Comparison of ENCODE assay signal across 21 mouse cellular contexts in the genomic region with DNA sequence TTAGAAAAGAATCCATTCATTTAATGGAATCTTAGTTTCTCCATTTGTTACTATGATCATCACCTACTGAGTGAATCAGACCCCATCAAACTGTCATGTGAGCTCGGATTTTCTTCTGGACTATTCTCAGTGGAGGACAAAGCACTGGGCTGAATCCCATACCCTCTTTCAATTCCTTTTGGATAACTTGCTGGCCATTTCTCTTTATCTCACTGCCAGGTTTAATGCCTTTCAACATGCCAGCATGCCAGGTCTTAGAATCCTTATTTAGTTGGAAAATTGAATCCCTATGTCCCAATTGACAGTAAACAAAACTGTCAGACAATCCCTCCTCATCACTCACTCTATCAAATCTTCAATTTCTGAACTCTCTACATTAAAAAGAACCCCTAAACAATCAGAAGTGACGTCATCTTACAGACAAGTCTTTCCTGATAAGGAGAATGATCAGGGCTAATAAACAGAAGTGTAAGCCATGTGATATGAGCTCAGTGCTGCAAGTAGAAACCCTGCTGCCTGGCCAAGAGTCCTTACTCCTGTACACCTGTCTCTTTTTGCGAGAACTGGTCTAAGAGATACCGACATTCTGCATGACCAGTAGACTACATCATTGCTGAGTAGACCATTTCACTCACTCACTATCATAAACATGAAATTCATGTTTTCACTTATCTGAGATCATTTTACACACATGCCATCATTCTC.
A peak's percentile ranks its signal among the peaks of the same experiment; 100 is the strongest.
DNase-seq lines count a peak whose midpoint lies in the region; ATAC-seq and TF ChIP-seq lines count a peak whose summit lies in the region.
"Had no signal": no experiment of that assay in that cellular context is flagged by ENCODE, and none has a peak within 500 bp of the region (broad histone marks: within the 10 kb centered on the region; RNA-seq: fewer than 3 reads in every experiment).

No protein-coding gene starts in this region.

- H3K27me3 ChIP-seq in cerebellum, adult 2 months (ENCODE audit: control insufficient read depth, insufficient read depth, low read length), result no peaks in the 10 kb centered on the region
- H3K27me3 ChIP-seq in neural tube, embryonic 15.5 days (replicated peaks), result no peaks in the 10 kb centered on the region
- H3K27me3 ChIP-seq: forebrain, embryonic 13.5 days; hindbrain, embryonic 12.5 days; hindbrain, embryonic 15.5 days had no signal

- H3K9me3 ChIP-seq in neural tube, embryonic 15.5 days (replicated peaks), result no peaks in the 10 kb centered on the region
- H3K9me3 ChIP-seq: forebrain, embryonic 10.5 days; forebrain, embryonic 13.5 days; hindbrain, embryonic 12.5 days; hindbrain, embryonic 15.5 days had no signal

- no peak overlapping the region for H3K4me2 ChIP-seq in neural tube, embryonic 15.5 days
- H3K4me2 ChIP-seq: forebrain, embryonic 13.5 days; heart, embryonic 11.5 days; hindbrain, embryonic 12.5 days; hindbrain, embryonic 15.5 days had no signal

- H3K4me1 ChIP-seq in cerebellum, adult 2 months (ENCODE audit: control insufficient read depth, insufficient read depth, low read length), result no peaks in the 10 kb centered on the region
- no peaks in the 10 kb centered on the region for H3K4me1 ChIP-seq in neural tube, embryonic 15.5 days
- H3K4me1 ChIP-seq: forebrain, embryonic 10.5 days; forebrain, embryonic 13.5 days; hindbrain, embryonic 12.5 days; hindbrain, embryonic 15.5 days had no signal

- no peak overlapping the region for H3K4me3 ChIP-seq in cerebellum, adult 2 months (replicated peaks; ENCODE audit: insufficient read depth, low read depth, low read length)
- H3K4me3 ChIP-seq in neural tube, embryonic 15.5 days (replicated peaks), result no peak overlapping the region
- H3K4me3 ChIP-seq: forebrain, embryonic 10.5 days; forebrain, embryonic 13.5 days; gastrocnemius, adult 2 months; hindbrain, embryonic 12.5 days; hindbrain, embryonic 15.5 days had no signal

- H3K36me3 ChIP-seq in neural tube, embryonic 15.5 days, result no peaks in the 10 kb centered on the region
- H3K36me3 ChIP-seq: forebrain, embryonic 10.5 days; hindbrain, embryonic 12.5 days; hindbrain, embryonic 15.5 days had no signal

- TF ChIP-seq CTCF in cerebellum, adult 2 months (IDR thresholded peaks at IDR 0.05; ENCODE audit: borderline replicate concordance, insufficient read depth, low read depth, low read length), result no peak

- DNase-seq in cerebellum, adult 18-20 months, result peak; percentile 40 to 54
- DNase-seq in cerebellum, adult 2 months, result peak; percentile 36 to 82
- peak; percentile 76 for DNase-seq in cerebellum, adult 9-11 months
- peak; percentile 31 to 65 for DNase-seq in cerebellum, postnatal 25 days
- no peak for DNase-seq in frontal cortex, adult 2 months (ENCODE audit: extremely low spot score in 1 of 2, low spot score in 1 of 2)
- DNase-seq: adrenal gland, adult 8-10 months; adrenal gland, postnatal 25 days; gastrocnemius, adult 2 months; gastrocnemius, postnatal 14 days; heart, adult 11 months; kidney, adult 11 months; kidney, adult 8-10 months had no signal

- TF ChIP-seq POLR2A in cerebellum, adult 2 months (IDR thresholded peaks at IDR 0.05; ENCODE audit: borderline replicate concordance, insufficient read depth, low read length), result no peak

- H3K9ac ChIP-seq in neural tube, embryonic 15.5 days (replicated peaks), result no peak overlapping the region
- H3K9ac ChIP-seq: forebrain, embryonic 13.5 days; hindbrain, embryonic 12.5 days; hindbrain, embryonic 15.5 days had no signal

- WGBS in cerebellum, adult 2 months, result 64% methylated on average over 4 of the region's 4 CpGs
- 88% methylated on average over 4 of the region's 4 CpGs for WGBS in neural tube, embryonic 15.5 days

- ATAC-seq in activated CD4-positive, CD25-positive, alpha-beta regulatory T cell, adult 4 months, result no peak
- ATAC-seq in neural tube, embryonic 15.5 days (ENCODE audit: low FRiP score), result no peak
- ATAC-seq: CD4-positive, CD25-positive, alpha-beta regulatory T cell, adult 4 months; forebrain, embryonic 13.5 days; forebrain, embryonic 16.5 days had no signal

- no peak overlapping the region for H3K27ac ChIP-seq in cerebellum, adult 2 months (ENCODE audit: insufficient read depth, low read length)
- no peak overlapping the region for H3K27ac ChIP-seq in neural tube, embryonic 15.5 days (replicated peaks)
- H3K27ac ChIP-seq: forebrain, embryonic 10.5 days; forebrain, embryonic 13.5 days; gastrocnemius, adult 2 months; hindbrain, embryonic 12.5 days; hindbrain, embryonic 15.5 days had no signal

Comparison
In these comparisons a context has a peak if more than half of its experiments do, and no peak if none do; other contexts are left out.
1. DNase-seq: peak in cerebellum, adult 18-20 months (2 of 2), cerebellum, adult 2 months (2 of 2), cerebellum, adult 9-11 months (single experiment) and cerebellum, postnatal 25 days (2 of 2); none in frontal cortex, adult 2 months (0 of 2).